Mouse (Mus musculus): ENCODE measurements around the gene Gipc3.
A peak's percentile ranks its signal among the peaks of the same experiment; 100 is the strongest.

Gipc3 gene

DNA sequence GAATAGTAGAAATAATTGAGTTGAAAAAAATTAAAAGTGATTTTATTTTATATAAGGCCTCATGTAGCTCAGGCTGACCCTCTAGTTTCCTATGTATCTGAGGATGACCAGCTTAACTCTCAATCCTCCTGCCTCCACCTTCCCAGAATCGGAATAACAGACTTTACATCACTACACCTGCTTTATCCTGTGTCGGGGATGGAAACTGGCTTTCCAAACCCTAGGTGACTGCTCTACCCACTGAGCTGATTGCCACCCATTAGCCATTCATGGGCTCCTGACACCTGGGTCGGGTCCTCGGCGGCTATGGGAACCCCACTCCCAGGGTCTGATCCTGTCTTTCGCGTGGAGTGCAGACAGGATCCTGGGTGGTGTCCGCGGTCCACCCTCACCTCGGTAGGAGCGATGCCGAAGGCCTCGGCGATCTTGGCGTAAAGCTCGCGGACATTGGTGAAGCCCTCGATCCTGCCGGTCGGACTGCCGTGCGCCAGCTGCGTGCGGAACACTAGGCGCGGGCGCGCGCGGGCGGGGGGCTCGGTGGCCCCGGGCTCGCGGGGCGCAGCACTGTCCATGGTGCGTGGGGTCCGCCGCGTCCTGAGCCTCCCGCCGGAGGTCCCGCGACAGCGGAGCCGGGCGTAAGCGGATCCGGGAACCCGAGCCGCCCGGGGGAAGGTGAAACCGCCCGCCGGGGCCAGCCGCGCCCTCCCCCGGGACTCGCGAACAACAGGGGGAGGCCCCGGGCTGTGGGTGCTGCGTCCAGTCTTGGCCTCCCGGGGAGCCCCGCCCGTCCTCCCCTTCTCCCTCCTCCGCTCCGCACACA is at the start of gene Gipc3:
Gene Gipc3 (minus strand): TSS at position 581 of the 820 bp plus-strand sequence.
- no peak for DNase-seq (ENCODE audit: extremely low spot score, low read depth, low spot score)

DNA sequence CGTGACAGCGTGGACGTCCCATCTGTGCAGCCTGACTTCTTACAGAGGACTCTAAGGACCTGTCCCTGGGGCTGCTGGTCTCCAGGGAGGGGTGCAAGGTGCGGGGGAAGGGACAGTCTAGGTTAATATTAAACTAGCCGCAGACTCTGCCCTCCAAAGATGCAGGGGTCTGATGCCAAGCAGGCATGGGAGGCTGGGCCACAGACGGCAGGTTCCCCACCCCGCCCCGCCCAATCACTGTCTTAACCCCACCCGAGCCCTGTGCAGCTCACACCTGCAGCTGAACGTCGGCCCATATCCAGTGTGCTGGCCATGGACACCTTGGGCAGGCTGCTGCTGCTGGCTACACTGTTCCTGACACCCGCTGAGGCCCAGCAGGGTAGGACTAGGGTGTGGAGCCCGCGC is 49.7 kb upstream of the Gipc3 start, which contains the start of gene Smim24:
Gene Smim24 (plus strand): TSS at position 271 of the 405 bp plus-strand sequence.
- no peak for DNase-seq (ENCODE audit: extremely low spot score, low read depth, low spot score)

- no peak for DNase-seq (ENCODE audit: extremely low spot score, low read depth, low spot score)
Observed at GRCm38 (mm10) chr10:81392270-81392669, 49.2 kb upstream of the Gipc3 start.

DNA sequence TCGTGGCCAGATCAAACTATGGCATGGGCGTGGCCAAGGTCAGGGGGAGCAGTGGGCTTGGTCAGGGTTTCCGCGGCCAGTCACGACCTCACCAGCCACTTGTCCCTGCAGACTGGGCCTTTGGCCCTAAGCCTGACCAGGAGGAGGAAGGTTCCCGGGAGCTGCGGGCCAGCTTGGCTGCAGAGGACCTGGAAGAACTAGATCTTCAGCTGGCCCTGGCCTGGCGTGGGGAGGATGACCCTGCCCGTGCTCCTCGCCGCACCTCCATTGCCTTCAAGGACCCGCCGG is 47.6 kb upstream of the Gipc3 start:
- DNase-seq (ENCODE audit: extremely low spot score, low read depth, low spot score), result no peak

DNA sequence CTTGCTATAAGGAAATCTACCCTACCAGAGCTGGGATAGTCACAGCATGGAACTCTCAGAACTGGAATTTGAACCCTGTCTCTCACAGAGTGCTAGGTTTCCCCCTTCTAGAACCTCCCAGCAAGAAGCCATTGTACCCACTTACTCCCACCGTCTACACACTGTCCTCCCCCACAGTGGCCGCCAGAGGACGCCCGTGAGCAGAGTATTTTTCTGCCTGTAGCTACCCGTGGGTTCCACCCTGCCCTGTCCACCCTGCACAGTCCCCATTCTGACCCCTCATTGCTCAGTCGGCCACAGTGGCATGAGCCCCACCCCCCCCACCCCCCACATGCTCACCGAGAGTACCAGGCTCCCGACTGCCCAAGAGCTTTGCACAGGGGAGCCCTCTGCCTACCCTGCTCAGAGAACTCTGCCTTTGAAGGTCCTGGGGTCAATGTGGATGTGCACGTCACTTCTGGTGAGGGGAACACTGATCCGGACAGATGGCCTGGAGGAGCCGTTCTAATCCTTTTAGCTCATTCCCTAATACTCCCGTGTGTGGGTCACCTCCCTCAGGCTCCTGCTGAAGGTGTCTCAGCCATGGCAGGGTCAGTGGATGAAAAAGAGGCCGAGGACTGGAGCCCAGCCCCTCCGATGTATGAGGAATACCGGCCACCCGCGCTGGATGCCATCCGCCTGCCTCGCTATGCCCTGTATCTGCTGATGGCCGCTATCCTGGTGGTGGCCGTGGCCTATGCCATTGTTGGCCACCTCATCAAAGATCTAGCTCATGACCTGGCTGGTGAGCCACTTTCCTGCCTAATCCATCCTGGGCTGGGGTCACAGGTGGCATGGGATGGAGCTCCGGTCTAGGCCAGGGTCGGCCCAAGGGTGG is 47.0 kb upstream of the Gipc3 start:
- no peak for DNase-seq (ENCODE audit: extremely low spot score, low read depth, low spot score)

- no peak for DNase-seq (ENCODE audit: extremely low spot score, low read depth, low spot score)
Observed at GRCm38 (mm10) chr10:81389373-81389772, 46.3 kb upstream of the Gipc3 start.

GRCm38 (mm10) chr10:81388505-81389055 is 45.5 kb upstream of the Gipc3 start, which contains the start of gene Gm48552:
Gm48552 (plus strand) TSS chr10:81389005.
- no peak for DNase-seq (ENCODE audit: extremely low spot score, low read depth, low spot score)

- no peak for DNase-seq (ENCODE audit: extremely low spot score, low read depth, low spot score)
Observed at GRCm38 (mm10) chr10:81387716-81388115, 44.6 kb upstream of the Gipc3 start.

DNA sequence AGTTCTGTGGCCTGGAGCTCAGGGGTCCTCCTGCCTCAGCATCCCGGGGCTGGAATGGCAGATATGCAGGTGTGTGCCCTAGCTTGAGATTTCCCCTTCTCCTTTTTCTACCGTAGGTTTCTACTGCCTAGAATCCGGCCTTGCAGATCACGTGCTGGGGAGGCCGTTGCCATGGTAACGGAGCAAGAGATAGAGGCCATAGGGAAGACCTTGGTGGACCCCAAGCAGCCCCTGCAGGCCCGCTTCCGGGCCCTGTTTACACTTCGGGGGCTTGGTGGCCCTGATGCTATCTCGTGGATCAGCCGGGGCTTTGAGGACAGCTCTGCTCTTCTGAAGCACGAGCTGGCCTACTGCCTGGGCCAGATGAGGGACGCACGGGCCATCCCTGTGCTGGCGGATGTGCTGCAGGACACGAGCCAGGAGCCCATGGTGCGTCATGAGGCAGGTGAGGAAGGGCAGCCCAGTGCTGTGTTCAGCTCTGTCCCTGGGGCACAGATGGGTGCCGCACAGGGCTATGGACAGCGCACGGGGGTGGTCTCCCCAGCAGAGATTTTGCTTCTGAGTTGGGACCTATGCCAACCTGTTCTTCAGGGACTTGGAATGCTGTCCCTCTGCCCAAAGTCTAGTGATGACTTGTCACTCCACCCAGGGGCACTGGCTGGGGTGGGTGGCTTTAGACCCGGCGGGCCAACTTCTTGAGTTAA is 42.7 kb upstream of the Gipc3 start:
- no peak for DNase-seq (ENCODE audit: extremely low spot score, low read depth, low spot score)

- no peak for DNase-seq (ENCODE audit: extremely low spot score, low read depth, low spot score)
Observed at GRCm38 (mm10) chr10:81384605-81384982, 41.5 kb upstream of the Gipc3 start.

DNA sequence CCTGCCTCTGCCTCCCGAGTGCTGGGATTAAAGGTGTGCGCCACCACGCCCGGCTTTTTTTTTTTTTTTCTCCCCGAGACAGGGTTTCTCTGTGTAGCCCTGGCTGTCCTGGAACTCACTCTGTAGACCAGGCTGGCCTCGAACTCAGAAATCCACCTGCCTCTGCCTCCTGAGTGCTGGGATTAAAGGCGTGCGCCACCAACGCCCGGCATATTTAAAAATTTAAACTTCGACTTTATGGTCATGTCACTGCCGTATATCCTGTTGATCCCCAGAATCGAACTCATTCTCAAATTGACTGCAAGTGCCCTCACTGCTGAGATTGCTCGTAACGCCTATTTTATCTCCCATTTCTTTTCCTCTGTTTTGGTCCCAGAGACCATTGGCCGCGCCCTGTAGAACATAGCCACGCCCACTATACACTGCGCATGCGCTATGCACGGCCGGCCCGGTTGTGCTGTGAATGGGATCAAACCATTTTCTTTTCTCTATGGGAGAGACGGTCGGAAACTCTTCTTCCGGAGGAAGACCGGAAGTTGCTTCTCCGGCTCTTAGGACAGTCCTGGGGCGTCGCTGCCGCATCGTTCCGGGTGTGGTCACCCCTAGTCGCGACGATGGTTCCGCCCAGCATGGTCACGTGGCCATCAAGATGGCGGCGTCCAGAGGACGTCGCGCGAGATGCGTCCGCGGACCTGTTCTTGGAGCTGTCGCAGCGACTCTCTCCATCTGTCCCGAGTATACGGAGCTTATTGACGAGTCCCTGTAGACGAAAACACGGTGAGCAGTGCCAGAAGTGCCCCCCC is 40.9 kb upstream of the Gipc3 start, which contains the start of the genes Dohh and Gm48551:
Gene Dohh (plus strand): TSS at position 627 of the 803 bp plus-strand sequence.
Gene Gm48551 (plus strand): TSS at position 665 of the 803 bp plus-strand sequence.
- peak; percentile 97 for DNase-seq (ENCODE audit: extremely low spot score, low read depth, low spot score)

- DNase-seq (ENCODE audit: extremely low spot score, low read depth, low spot score), result no peak
Observed at GRCm38 (mm10) chr10:81382039-81382438, 39.0 kb upstream of the Gipc3 start.

DNA sequence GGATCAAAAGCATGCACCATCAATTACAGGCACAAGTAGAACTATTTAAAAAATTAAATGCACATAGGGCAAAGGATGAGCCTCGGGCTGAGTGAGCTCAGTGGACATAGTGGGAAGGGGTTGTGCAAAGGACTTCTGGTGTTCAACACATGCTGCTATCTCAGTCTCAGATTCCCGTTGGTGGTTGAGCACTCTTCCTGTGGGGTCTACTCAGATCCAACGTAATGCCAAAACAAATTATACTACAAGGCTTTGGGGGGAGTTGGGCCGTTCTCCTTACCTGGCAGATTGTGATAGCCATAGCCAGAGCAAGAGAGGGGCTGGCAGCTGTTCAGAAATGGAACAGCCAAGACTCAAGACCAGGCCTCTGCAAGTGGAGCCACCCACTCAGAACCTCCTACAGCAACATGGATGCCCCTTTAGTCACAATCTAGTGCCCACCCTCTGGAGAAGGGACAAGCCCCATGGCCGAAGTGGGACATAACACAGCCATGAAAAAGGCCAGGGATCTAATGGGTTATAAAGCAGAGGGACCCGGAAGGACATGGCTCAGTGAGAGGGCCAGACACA is 36.8 kb upstream of the Gipc3 start:
- no peak for DNase-seq (ENCODE audit: extremely low spot score, low read depth, low spot score)

GRCm38 (mm10) chr10:81379183-81379553 is 36.1 kb upstream of the Gipc3 start:
- no peak for DNase-seq (ENCODE audit: extremely low spot score, low read depth, low spot score)

DNA sequence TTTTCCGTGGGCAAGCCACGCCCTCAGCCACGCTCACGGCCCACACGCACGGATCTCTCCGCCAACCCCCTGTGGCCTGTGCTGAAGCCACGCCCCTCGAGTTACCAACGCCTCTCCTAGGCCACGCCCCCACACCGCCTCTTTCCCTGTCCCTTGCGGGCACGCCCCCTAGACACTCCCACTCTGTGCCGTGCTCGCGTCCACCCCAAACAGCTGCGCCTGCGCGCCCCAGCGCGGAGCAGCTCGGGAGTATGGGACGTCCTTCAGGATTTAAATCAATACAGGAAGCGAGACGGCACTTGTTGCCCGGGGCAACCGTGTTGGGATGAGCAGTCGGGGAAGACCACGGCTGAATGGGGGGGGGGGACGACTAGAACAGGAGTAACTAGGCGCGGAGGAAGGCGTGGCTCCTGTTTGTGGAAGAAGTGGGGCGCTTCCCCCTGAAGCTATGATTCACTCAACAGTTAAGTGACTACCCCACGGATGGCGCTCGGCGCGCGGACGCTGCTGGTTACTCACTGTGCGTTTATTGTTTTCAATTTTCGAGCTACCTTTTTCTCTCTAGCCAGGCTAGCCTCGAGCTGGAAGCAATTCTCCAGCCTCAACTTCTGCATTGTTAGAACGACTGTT is 35.6 kb upstream of the Gipc3 start:
- peak; percentile 99 for DNase-seq (ENCODE audit: extremely low spot score, low read depth, low spot score)

GRCm38 (mm10) chr10:81377793-81378552 is 34.9 kb upstream of the Gipc3 start, which contains the start of gene Fzr1:
Fzr1 (minus strand) TSS chr10:81378516.
- no peak for DNase-seq (ENCODE audit: extremely low spot score, low read depth, low spot score)

- no peak for DNase-seq (ENCODE audit: extremely low spot score, low read depth, low spot score)
Observed at GRCm38 (mm10) chr10:81377362-81377664, 34.2 kb upstream of the Gipc3 start.

DNA sequence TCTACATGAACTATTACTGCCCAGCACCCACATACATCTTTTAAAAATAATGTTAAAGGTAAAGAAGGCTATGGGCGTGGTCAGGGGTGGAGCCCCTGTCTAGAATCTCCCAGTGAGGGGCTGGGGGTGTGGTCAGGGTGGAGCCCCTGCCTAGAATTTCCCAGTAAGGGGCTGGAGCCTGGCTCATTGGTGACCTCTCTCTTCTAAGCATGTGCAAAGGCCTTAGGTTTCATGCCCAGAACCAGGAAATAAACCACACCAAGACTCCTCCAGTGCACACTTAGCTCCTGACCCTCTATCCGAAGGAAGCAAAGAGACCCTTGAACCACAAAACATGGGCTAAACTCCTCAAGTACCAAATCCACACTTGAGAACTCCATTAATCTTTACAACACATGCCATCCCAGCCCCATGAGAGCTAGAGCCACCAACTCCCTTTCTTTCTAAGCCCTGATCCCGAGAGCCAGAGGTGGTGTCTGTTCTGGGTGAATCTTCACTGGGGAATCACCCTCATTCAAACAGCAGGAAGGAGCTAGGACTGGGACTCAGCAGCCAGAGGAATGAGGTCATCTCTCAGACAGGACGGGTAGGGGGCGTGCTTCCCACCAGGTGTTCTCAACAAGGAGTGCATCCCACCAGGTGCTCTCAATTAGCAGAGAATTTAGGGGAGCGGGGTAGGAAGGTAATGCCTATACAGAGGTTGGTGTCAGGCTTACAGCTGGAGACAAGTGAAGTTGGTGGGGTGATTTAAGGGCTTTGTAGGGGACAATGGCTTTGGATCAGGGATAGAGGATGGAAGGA is 33.7 kb upstream of the Gipc3 start:
- DNase-seq (ENCODE audit: extremely low spot score, low read depth, low spot score), result no peak
